Mouse (Mus musculus): ENCODE results near the gene Lsm14b. TPM values are rescaled to one million over a fixed set of nuclear protein-coding genes. Genes with fewer than 3 reads are reported as not detected.

The Lsm14b gene
- polyA plus RNA-seq, 1 experiment from 2014 or later = 24.0 TPM

GRCm38 (mm10) chr2:179986437-179987022 lies 38.3 kb upstream of the Lsm14b start:
- no peaks in the 10 kb centered on the region for H3K4me1 ChIP-seq
- H3K4me3 ChIP-seq (replicated peaks) = no peak overlapping the region
- H3K27me3 ChIP-seq (replicated peaks) = no peaks in the 10 kb centered on the region
- H3K9me3 ChIP-seq (replicated peaks) = no peaks in the 10 kb centered on the region
- ATAC-seq (ENCODE audit: low FRiP score) = no peak
- H3K27ac ChIP-seq (replicated peaks) = no peak overlapping the region
- 80% methylated on average over 10 of the region's 10 CpGs for WGBS
- H3K9ac ChIP-seq (replicated peaks) = no peak overlapping the region
- H3K4me2 ChIP-seq = no peak overlapping the region
- no peaks in the 10 kb centered on the region for H3K36me3 ChIP-seq

GRCm38 (mm10) chr2:179989098-179989497 lies 35.7 kb upstream of the Lsm14b start:
- no peak for ATAC-seq (ENCODE audit: low FRiP score)
- Histone ChIP-seq H3K27ac (replicated peaks) (no peak overlapping the region), H3K4me3 (replicated peaks) (no peak overlapping the region), H3K4me2 (no peak overlapping the region), H3K27me3 (replicated peaks) (no peaks in the 10 kb centered on the region), H3K4me1 (no peaks in the 10 kb centered on the region), H3K9me3 (replicated peaks) (no peaks in the 10 kb centered on the region), H3K9ac (replicated peaks) (no peak overlapping the region), H3K36me3 (no peaks in the 10 kb centered on the region)
- WGBS = 18% methylated on average over 1 of the region's 1 CpGs

GRCm38 (mm10) chr2:179993071-179993470 lies 31.7 kb upstream of the Lsm14b start:
- H3K9ac ChIP-seq (replicated peaks) = no peak overlapping the region
- H3K4me1 ChIP-seq = no peaks in the 10 kb centered on the region
- no peaks in the 10 kb centered on the region for H3K36me3 ChIP-seq
- H3K4me3 ChIP-seq (replicated peaks) = no peak overlapping the region
- no peak overlapping the region for H3K4me2 ChIP-seq
- no peak overlapping the region for H3K27ac ChIP-seq (replicated peaks)
- 0 out of 2 replicates have a peak, but pooled peaks cover 3% of the 10 kb centered on the region for H3K27me3 ChIP-seq (replicated peaks)
- no peak for ATAC-seq (ENCODE audit: low FRiP score)
- 88% methylated on average over 5 of the region's 5 CpGs for WGBS
- no peaks in the 10 kb centered on the region for H3K9me3 ChIP-seq (replicated peaks)

GRCm38 (mm10) chr2:179998431-179998830 lies 26.4 kb upstream of the Lsm14b start:
- Histone ChIP-seq H3K4me2 (no peak overlapping the region), H3K9ac (replicated peaks) (no peak overlapping the region), H3K27me3 (replicated peaks) (0 out of 2 replicates have a peak, but pooled peaks cover 3% of the 10 kb centered on the region), H3K4me1 (no peaks in the 10 kb centered on the region), H3K36me3 (no peaks in the 10 kb centered on the region), H3K27ac (replicated peaks) (no peak overlapping the region), H3K4me3 (replicated peaks) (no peak overlapping the region), H3K9me3 (replicated peaks) (no peaks in the 10 kb centered on the region)
- WGBS = 73% methylated on average over 4 of the region's 4 CpGs
- ATAC-seq (ENCODE audit: low FRiP score) = no peak

GRCm38 (mm10) chr2:180001635-180002034 lies 23.2 kb upstream of the Lsm14b start:
- Histone ChIP-seq H3K9me3 (replicated peaks) (no peaks in the 10 kb centered on the region), H3K9ac (replicated peaks) (no peak overlapping the region), H3K36me3 (no peaks in the 10 kb centered on the region), H3K4me3 (replicated peaks) (no peak overlapping the region), H3K4me1 (no peaks in the 10 kb centered on the region), H3K27ac (replicated peaks) (no peak overlapping the region), H3K4me2 (no peak overlapping the region), H3K27me3 (replicated peaks) (0 out of 2 replicates have a peak, but pooled peaks cover 3% of the 10 kb centered on the region)
- ATAC-seq (ENCODE audit: low FRiP score) = no peak
- 89% methylated on average over 9 of the region's 9 CpGs for WGBS

- Histone ChIP-seq H3K9ac (replicated peaks) (no peak overlapping the region), H3K4me1 (no peaks in the 10 kb centered on the region), H3K9me3 (replicated peaks) (no peaks in the 10 kb centered on the region), H3K27me3 (replicated peaks) (no peaks in the 10 kb centered on the region), H3K27ac (replicated peaks) (no peak overlapping the region), H3K4me3 (replicated peaks) (no peak overlapping the region), H3K4me2 (no peak overlapping the region), H3K36me3 (no peaks in the 10 kb centered on the region)
- 76% methylated on average over 5 of the region's 5 CpGs for WGBS
- ATAC-seq (ENCODE audit: low FRiP score) = no peak
Observed at GRCm38 (mm10) chr2:180005656-180006351, 19.0 kb upstream of the Lsm14b start.

GRCm38 (mm10) chr2:180006352-180007017 lies 18.3 kb upstream of the Lsm14b start:
- no peak overlapping the region for H3K27ac ChIP-seq (replicated peaks)
- no peaks in the 10 kb centered on the region for H3K4me1 ChIP-seq
- no peaks in the 10 kb centered on the region for H3K27me3 ChIP-seq (replicated peaks)
- no peak overlapping the region for H3K9ac ChIP-seq (replicated peaks)
- no peaks in the 10 kb centered on the region for H3K36me3 ChIP-seq
- H3K4me2 ChIP-seq = no peak overlapping the region
- WGBS = 64% methylated on average over 9 of the region's 9 CpGs
- H3K9me3 ChIP-seq (replicated peaks) = no peaks in the 10 kb centered on the region
- ATAC-seq (ENCODE audit: low FRiP score) = no peak
- no peak overlapping the region for H3K4me3 ChIP-seq (replicated peaks)

- Histone ChIP-seq H3K9me3 (replicated peaks) (no peaks in the 10 kb centered on the region), H3K4me2 (no peak overlapping the region), H3K4me3 (replicated peaks) (no peak overlapping the region), H3K9ac (replicated peaks) (no peak overlapping the region), H3K4me1 (no peaks in the 10 kb centered on the region), H3K27ac (replicated peaks) (no peak overlapping the region), H3K36me3 (no peaks in the 10 kb centered on the region), H3K27me3 (replicated peaks) (no peaks in the 10 kb centered on the region)
- no peak for ATAC-seq (ENCODE audit: low FRiP score)
- WGBS = 91% methylated on average over 7 of the region's 7 CpGs
Observed at GRCm38 (mm10) chr2:180010686-180011085, 14.1 kb upstream of the Lsm14b start.

- Histone ChIP-seq H3K27me3 (replicated peaks) (no peaks in the 10 kb centered on the region), H3K4me3 (replicated peaks) (no peak overlapping the region), H3K9ac (replicated peaks) (no peak overlapping the region), H3K36me3 (no peaks in the 10 kb centered on the region), H3K27ac (replicated peaks) (no peak overlapping the region), H3K4me2 (no peak overlapping the region), H3K9me3 (replicated peaks) (no peaks in the 10 kb centered on the region), H3K4me1 (no peaks in the 10 kb centered on the region)
- 79% methylated on average over 6 of the region's 6 CpGs for WGBS
- no peak for ATAC-seq (ENCODE audit: low FRiP score)
Observed at GRCm38 (mm10) chr2:180011370-180011769, 13.4 kb upstream of the Lsm14b start.

- Histone ChIP-seq H3K9ac (replicated peaks) (no peak overlapping the region), H3K4me2 (no peak overlapping the region), H3K27me3 (replicated peaks) (no peaks in the 10 kb centered on the region), H3K36me3 (no peaks in the 10 kb centered on the region), H3K27ac (replicated peaks) (no peak overlapping the region), H3K4me3 (replicated peaks) (no peak overlapping the region), H3K9me3 (replicated peaks) (no peaks in the 10 kb centered on the region), H3K4me1 (no peaks in the 10 kb centered on the region)
- no peak for ATAC-seq (ENCODE audit: low FRiP score)
- WGBS = 96% methylated on average over 7 of the region's 7 CpGs
Observed at GRCm38 (mm10) chr2:180013686-180014085, 11.1 kb upstream of the Lsm14b start.

GRCm38 (mm10) chr2:180017632-180018031 lies 7.2 kb upstream of the Lsm14b start:
- Histone ChIP-seq H3K9me3 (replicated peaks) (no peaks in the 10 kb centered on the region), H3K4me2 (no peak overlapping the region), H3K4me1 (no peaks in the 10 kb centered on the region), H3K27ac (replicated peaks) (no peak overlapping the region), H3K9ac (replicated peaks) (no peak overlapping the region), H3K4me3 (replicated peaks) (no peak overlapping the region), H3K27me3 (replicated peaks) (peaks cover 22% of the 10 kb centered on the region), H3K36me3 (no peaks in the 10 kb centered on the region)
- no peak for ATAC-seq (ENCODE audit: low FRiP score)
- WGBS = 76% methylated on average over 4 of the region's 4 CpGs

- Histone ChIP-seq H3K4me1 (peaks cover under 1% of the 10 kb centered on the region; the same call in 1 of the 2 replicates), H3K9me3 (replicated peaks) (no peaks in the 10 kb centered on the region), H3K4me3 (replicated peaks) (no peak overlapping the region), H3K4me2 (no peak overlapping the region), H3K36me3 (no peaks in the 10 kb centered on the region), H3K9ac (replicated peaks) (no peak overlapping the region), H3K27me3 (replicated peaks) (peaks cover 29% of the 10 kb centered on the region), H3K27ac (replicated peaks) (no peak overlapping the region)
- WGBS = 68% methylated on average over 9 of the region's 9 CpGs
- ATAC-seq (ENCODE audit: low FRiP score) = no peak
Observed at GRCm38 (mm10) chr2:180018573-180018972, 6.2 kb upstream of the Lsm14b start.

Data from neural tube, embryonic 15.5 days (tissue).